Mouse (Mus musculus) ES-CJ7 (cell line): Measurements from ENCODE around the gene Smad1.

Experiments
- DNase-seq: peaks from one replicate; pipeline ENCODE4 v3.0.0; 2011; ENCODE audit warnings: low read depth, low spot score

Gene Smad1

GRCm38 (mm10) chr8:79382857-79383262, 16.5 kb downstream of the Smad1 start:
- DNase-seq: no peak

GRCm38 (mm10) chr8:79381771-79382170, 17.5 kb downstream of the Smad1 start:
- no peak for DNase-seq

- DNase-seq: no peak
Observed at GRCm38 (mm10) chr8:79380386-79380785, 18.9 kb downstream of the Smad1 start.

GRCm38 (mm10) chr8:79379971-79380370, 19.3 kb downstream of the Smad1 start:
- no peak for DNase-seq

- DNase-seq: no peak
Observed at GRCm38 (mm10) chr8:79376648-79377047, 22.7 kb downstream of the Smad1 start.

- no peak for DNase-seq
Observed at GRCm38 (mm10) chr8:79375775-79376123, 23.6 kb downstream of the Smad1 start.

GRCm38 (mm10) chr8:79375074-79375774, 24.1 kb downstream of the Smad1 start:
- DNase-seq: no peak

GRCm38 (mm10) chr8:79374410-79374809, 24.9 kb downstream of the Smad1 start:
- no peak for DNase-seq

GRCm38 (mm10) chr8:79373563-79373962, 25.8 kb downstream of the Smad1 start:
- DNase-seq: no peak

- DNase-seq: no peak
Observed at GRCm38 (mm10) chr8:79372960-79373359, 26.4 kb downstream of the Smad1 start.

GRCm38 (mm10) chr8:79372521-79372920, 26.8 kb downstream of the Smad1 start:
- DNase-seq: peak; percentile 21

- DNase-seq: no peak
Observed at GRCm38 (mm10) chr8:79372084-79372483, 27.2 kb downstream of the Smad1 start.

GRCm38 (mm10) chr8:79370646-79371290, 28.6 kb downstream of the Smad1 start:
- no peak for DNase-seq

GRCm38 (mm10) chr8:79369163-79369562, 30.2 kb downstream of the Smad1 start:
- no peak for DNase-seq

GRCm38 (mm10) chr8:79367959-79368358, 31.4 kb downstream of the Smad1 start:
- no peak for DNase-seq

GRCm38 (mm10) chr8:79367350-79367749, 32.0 kb downstream of the Smad1 start:
- no peak for DNase-seq

- no peak for DNase-seq
Observed at GRCm38 (mm10) chr8:79366227-79366626, 33.1 kb downstream of the Smad1 start.

GRCm38 (mm10) chr8:79365707-79366106, 33.6 kb downstream of the Smad1 start:
- no peak for DNase-seq

- no peak for DNase-seq
Observed at GRCm38 (mm10) chr8:79364806-79365205, 34.5 kb downstream of the Smad1 start.

GRCm38 (mm10) chr8:79362430-79362829, 36.9 kb downstream of the Smad1 start:
- no peak for DNase-seq

GRCm38 (mm10) chr8:79360774-79361527, 38.4 kb downstream of the Smad1 start:
- no peak for DNase-seq

GRCm38 (mm10) chr8:79360302-79360701, 39.0 kb downstream of the Smad1 start:
- DNase-seq: no peak
